Mouse (Mus musculus) hindbrain, postnatal 0 days (tissue): ENCODE measurements at regions not wholly inside any gene's neighbourhood (a gene's known extent, or its start where the extent isn't known, plus 50 kb on each side); places are given as distances from the start of the nearest gene placed in this dataset.

Experiments used
- ATAC-seq: fragments of 200-750 bp; cut with Nextera tagmentation; 2 replicates; pipeline ENCODE4 v1.8.0; 2017; ENCODE audit warnings: mild to moderate bottlenecking, moderate TSS enrichment, moderate library complexity
- DNase-seq: peaks from one replicate; pipeline ENCODE4 v3.0.0-alpha.2; 2015; ENCODE audit warnings: low spot score
- H3K27ac ChIP-seq: fragments of 300-500 bp; sonication (generic); 2 replicates; pipeline ENCODE4 v1.5.1; 2014; ENCODE audit warnings: mild to moderate bottlenecking
- H3K27me3 ChIP-seq: fragments of 300-500 bp; sonication (generic); 2 replicates; pipeline ENCODE4 v1.6.1; 2014; ENCODE audit warnings: low read length, mixed read lengths; ENCODE audit not compliant: insufficient read depth
- H3K36me3 ChIP-seq: fragments of 300-500 bp; sonication (generic); 2 replicates; pipeline ENCODE4 v1.6.1; 2014; ENCODE audit warnings: low read length, mixed read lengths; ENCODE audit not compliant: insufficient read depth
- H3K4me1 ChIP-seq: fragments of 300-500 bp; sonication (generic); 2 replicates; pipeline ENCODE4 v1.6.1; 2014; ENCODE audit warnings: antibody characterized with exemption, low read length, mixed read lengths; ENCODE audit not compliant: insufficient read depth
- H3K4me2 ChIP-seq: fragments of 300-500 bp; sonication (generic); 2 replicates; pipeline ENCODE4 v1.6.1; 2014; ENCODE audit warnings: low read depth, mild to moderate bottlenecking, low read length, moderate library complexity, mixed read lengths
- H3K4me3 ChIP-seq: fragments of 300-500 bp; sonication (generic); 2 replicates; pipeline ENCODE4 v1.5.1; 2014; ENCODE audit warnings: low read length
- H3K9ac ChIP-seq: fragments of 300-500 bp; sonication (generic); replicated peaks from 2 replicates; pipeline ENCODE4 v1.6.1; 2014; ENCODE audit warnings: mild to moderate bottlenecking, low read length, moderate library complexity, mixed read lengths
- H3K9me3 ChIP-seq: fragments of 300-500 bp; sonication (generic); 2 replicates; pipeline ENCODE4 v1.6.1; 2016; ENCODE audit warnings: low read length, mixed read lengths
- CTCF ChIP-seq: IDR thresholded peaks from 2 replicates; pipeline ENCODE4 v1.5.1; 2016; ENCODE audit warnings: antibody characterized with exemption, control low read depth, low read depth
- WGBS: fragments of 180-500 bp; shearing (Covaris S2); extraction: QIAGEN DNeasy Blood & Tissue Kit; methylation state at CpG from one replicate; pipeline ENCODE4 v1.1.7; 2014; 5-methylcytosine and 5-hydroxymethylcytosine counted together

DNA sequence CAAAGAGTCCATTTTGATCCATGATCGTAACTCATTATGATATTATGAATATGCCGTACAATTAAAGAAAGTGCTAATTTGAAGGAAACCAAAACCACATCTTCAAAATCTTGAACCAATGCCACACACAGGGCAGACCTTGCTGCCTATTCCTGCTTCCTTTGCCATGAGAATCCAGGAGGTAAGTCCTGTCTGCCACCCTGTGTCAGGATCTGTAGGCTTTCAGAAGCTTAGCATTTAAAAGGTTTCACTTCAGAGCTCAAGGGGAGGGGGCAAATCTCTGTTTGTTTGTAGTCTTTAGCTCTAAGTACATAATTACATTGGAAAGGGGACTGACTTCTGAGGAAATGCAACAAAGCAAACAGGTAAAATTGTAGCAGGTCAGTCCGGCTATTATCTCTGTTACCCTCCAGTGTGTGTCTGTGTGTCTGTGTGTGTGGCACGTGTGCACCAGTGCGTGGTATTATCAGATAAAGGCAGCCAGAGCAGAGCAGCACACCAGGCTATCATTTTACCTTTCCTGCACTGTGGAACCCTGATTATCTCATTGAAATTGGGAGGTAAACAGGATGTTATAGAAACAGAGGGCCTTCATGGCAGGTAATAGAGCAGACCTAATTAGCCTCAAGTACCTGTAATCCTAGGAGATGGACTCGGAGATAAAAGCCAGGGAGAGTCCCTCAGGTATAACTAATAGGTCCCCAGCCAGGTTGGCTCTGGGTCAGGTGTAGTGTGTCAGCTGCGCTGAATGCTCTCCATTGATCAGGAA, 948.0 kb upstream of the Zeb2 start:
- 77% methylated on average over 7 of the region's 7 CpGs for WGBS
- ATAC-seq: peak; percentile 40; the same call in 1 of the 2 replicates

DNA sequence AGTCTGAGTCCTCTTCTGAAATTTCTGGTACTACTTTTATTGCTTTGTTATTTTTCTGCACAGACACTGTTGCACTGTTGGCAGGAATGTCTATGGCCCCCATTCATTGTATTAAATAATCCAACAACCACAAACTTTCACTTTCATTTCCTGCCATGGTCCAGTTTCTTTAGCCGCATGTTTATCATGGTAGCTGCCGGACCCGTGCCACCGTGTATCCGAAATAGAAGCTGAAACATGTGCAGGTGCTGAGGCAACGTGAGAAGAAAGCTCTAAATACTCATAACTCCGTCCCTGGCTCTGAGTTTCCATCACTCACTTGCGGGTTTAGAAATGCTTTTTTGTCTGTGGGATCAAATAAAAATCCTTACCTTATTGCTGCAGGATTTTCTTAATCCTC, 938.5 kb upstream of the Zeb2 start:
- no peak for TF ChIP-seq CTCF
- no peak for ATAC-seq
- no peak for DNase-seq
- Histone ChIP-seq H3K4me1 (no peaks in the 10 kb centered on the region), H3K4me2 (no peak overlapping the region), H3K27ac (no peak overlapping the region), H3K27me3 (no peaks in the 10 kb centered on the region), H3K9me3 (no peaks in the 10 kb centered on the region), H3K36me3 (no peaks in the 10 kb centered on the region), H3K9ac (no peak overlapping the region), H3K4me3 (no peak overlapping the region)
- 94% methylated on average over 8 of the region's 8 CpGs for WGBS

More for the DNA sequence above, 948.0 kb upstream of the Zeb2 start:
- no peaks in the 10 kb centered on the region for H3K9me3 ChIP-seq
- H3K36me3 ChIP-seq: no peaks in the 10 kb centered on the region
- no peak overlapping the region for H3K9ac ChIP-seq
- no peaks in the 10 kb centered on the region for H3K27me3 ChIP-seq
- H3K4me1 ChIP-seq: no peaks in the 10 kb centered on the region
- no peak for TF ChIP-seq CTCF
- no peak overlapping the region for H3K4me3 ChIP-seq
- H3K27ac ChIP-seq: no peak overlapping the region
- H3K4me2 ChIP-seq: no peak overlapping the region
- DNase-seq: no peak

DNA sequence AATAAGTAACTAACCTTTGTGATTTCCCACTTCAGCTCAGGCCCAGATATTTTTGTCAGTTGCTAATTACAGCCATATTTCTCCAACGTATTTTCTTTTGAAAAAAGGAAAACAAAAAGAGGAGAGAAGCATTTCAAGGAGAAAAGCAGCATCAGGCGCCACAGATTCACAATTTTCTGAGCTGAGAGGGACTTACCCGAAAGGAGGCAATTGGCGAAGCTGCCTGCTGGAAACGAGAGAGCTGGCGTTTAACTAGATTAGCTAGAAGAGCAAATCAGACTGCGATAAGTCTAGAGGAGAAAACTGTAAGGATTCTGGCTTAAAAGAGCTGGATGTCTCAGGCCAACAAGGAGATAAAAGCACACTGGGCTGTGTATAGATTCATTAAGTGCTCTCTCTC, 937.7 kb upstream of the Zeb2 start:
- H3K4me2 ChIP-seq: no peak overlapping the region
- H3K27me3 ChIP-seq: no peaks in the 10 kb centered on the region
- no peaks in the 10 kb centered on the region for H3K36me3 ChIP-seq
- 62% methylated on average over 7 of the region's 7 CpGs for WGBS
- no peak for TF ChIP-seq CTCF
- no peak overlapping the region for H3K27ac ChIP-seq
- H3K9ac ChIP-seq: no peak overlapping the region
- no peak for DNase-seq
- H3K4me3 ChIP-seq: no peak overlapping the region
- H3K9me3 ChIP-seq: no peaks in the 10 kb centered on the region
- ATAC-seq: no peak
- H3K4me1 ChIP-seq: no peaks in the 10 kb centered on the region

DNA sequence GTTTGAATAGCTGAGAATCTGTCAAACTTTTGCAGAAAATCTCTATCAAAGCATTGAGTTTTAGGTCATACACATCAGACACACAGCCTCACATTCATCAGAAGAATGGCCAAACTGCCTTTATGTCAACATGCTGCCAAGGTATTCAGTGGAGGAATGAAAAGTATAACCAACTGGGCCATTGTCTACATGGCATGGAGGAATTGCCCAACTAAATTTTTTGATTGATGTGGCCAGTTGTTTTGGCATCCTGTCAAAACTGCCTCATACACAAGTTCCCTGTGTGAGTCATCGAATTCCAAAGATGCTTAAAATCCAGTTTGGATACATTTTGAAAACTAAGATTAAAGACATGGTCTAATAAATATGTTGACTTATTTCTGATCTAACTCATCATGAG, 904.7 kb upstream of the Zeb2 start:
- no peak for ATAC-seq
- no peak for TF ChIP-seq CTCF
- H3K4me3 ChIP-seq: no peak overlapping the region
- no peaks in the 10 kb centered on the region for H3K4me1 ChIP-seq
- no peak overlapping the region for H3K27ac ChIP-seq
- DNase-seq: no peak
- no peaks in the 10 kb centered on the region for H3K36me3 ChIP-seq
- H3K9me3 ChIP-seq: no peaks in the 10 kb centered on the region
- H3K27me3 ChIP-seq: no peaks in the 10 kb centered on the region
- WGBS: 87% methylated on average over 1 of the region's 1 CpGs
- no peak overlapping the region for H3K4me2 ChIP-seq
- H3K9ac ChIP-seq: no peak overlapping the region

DNA sequence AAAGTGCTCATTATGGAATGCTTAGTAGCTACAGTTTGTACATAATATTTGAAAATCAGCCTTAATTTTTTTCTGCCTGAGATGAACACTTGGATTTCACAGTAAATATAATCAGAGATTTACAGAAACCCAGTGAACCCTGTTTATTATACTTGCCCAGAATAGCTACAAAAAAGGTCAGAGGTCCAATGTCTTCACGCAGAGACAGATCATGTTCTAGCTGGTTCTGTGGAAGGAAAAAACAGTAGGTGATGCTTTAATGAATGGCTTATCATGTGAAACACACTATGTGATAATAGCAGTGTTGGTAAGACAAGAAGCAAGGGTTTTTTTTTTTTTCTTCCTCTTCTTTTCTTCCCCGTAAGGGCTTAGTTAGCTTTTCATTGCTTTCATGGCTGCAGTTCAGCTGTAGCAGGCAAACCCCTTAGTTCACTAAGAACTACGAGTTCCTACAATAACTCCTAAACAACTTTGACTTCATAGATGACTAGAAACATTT, 896.6 kb upstream of the Zeb2 start:
- H3K4me2 ChIP-seq: no peak overlapping the region
- no peak overlapping the region for H3K4me3 ChIP-seq
- H3K36me3 ChIP-seq: no peaks in the 10 kb centered on the region
- no peaks in the 10 kb centered on the region for H3K9me3 ChIP-seq
- no peak overlapping the region for H3K27ac ChIP-seq
- ATAC-seq (no peak), DNase-seq (no peak)
- no peaks in the 10 kb centered on the region for H3K27me3 ChIP-seq
- no peaks in the 10 kb centered on the region for H3K4me1 ChIP-seq
- no peak overlapping the region for H3K9ac ChIP-seq
- WGBS: 58% methylated on average over 3 of the region's 3 CpGs
- no peak for TF ChIP-seq CTCF

DNA sequence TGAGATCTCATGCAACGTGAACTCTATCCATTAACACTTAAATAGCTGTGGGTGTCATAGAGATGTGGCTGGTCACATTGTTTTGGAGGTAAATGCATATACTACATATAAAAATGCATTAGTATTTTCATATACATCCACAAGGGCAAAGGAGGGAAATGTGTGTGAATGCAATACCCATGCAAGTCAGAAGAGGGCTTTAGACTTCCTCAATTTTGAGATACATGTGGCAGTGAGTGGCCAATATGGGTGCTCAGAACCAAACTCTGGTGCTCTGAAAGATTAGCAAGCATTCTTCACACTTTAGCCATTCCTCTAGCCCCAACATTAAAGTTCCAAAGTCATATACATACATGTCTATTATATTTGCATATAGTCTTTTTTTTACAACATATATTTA, 895.5 kb upstream of the Zeb2 start:
- no peak for ATAC-seq

DNA sequence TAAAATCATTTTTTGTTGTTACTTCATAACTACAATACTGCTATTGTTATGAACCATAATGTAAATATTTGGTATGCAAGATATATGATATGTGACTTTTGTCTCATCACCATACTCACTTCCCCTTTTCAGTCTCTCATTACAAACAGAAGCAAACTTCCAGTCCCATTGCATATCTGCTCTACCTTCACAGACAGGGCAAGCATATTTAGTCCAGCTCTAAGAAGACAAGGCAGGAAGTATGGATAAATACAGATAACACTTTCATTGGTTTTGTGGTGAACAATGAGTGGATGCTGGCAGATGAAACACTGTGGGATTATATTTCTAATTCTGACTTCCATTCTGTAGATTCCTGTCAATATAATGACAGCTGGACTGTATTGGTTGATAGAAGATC, 858.0 kb upstream of the Zeb2 start:
- Histone ChIP-seq H3K9me3 (no peaks in the 10 kb centered on the region), H3K9ac (no peak overlapping the region), H3K27ac (no peak overlapping the region), H3K4me1 (no peaks in the 10 kb centered on the region), H3K36me3 (no peaks in the 10 kb centered on the region), H3K27me3 (no peaks in the 10 kb centered on the region), H3K4me2 (no peak overlapping the region), H3K4me3 (no peak overlapping the region)
- ATAC-seq (no peak), DNase-seq (no peak)
- no peak for TF ChIP-seq CTCF

More for the DNA sequence above, 895.5 kb upstream of the Zeb2 start:
- no peak overlapping the region for H3K27ac ChIP-seq
- no peaks in the 10 kb centered on the region for H3K4me1 ChIP-seq
- 85% methylated on average over 1 of the region's 1 CpGs for WGBS
- H3K36me3 ChIP-seq: no peaks in the 10 kb centered on the region
- TF ChIP-seq CTCF: no peak
- no peak overlapping the region for H3K4me3 ChIP-seq
- H3K9ac ChIP-seq: no peak overlapping the region
- no peaks in the 10 kb centered on the region for H3K9me3 ChIP-seq
- DNase-seq: no peak
- H3K4me2 ChIP-seq: no peak overlapping the region
- no peaks in the 10 kb centered on the region for H3K27me3 ChIP-seq
